Mouse (Mus musculus) embryo, embryonic 11.5 days (tissue): ENCODE data around the gene Tent5c.

Source experiments
- DNase-seq: peaks from one replicate; pipeline ENCODE4 v3.0.0-alpha.2; 2012; ENCODE audit warnings: low read depth, low spot score

The Tent5c gene

DNA sequence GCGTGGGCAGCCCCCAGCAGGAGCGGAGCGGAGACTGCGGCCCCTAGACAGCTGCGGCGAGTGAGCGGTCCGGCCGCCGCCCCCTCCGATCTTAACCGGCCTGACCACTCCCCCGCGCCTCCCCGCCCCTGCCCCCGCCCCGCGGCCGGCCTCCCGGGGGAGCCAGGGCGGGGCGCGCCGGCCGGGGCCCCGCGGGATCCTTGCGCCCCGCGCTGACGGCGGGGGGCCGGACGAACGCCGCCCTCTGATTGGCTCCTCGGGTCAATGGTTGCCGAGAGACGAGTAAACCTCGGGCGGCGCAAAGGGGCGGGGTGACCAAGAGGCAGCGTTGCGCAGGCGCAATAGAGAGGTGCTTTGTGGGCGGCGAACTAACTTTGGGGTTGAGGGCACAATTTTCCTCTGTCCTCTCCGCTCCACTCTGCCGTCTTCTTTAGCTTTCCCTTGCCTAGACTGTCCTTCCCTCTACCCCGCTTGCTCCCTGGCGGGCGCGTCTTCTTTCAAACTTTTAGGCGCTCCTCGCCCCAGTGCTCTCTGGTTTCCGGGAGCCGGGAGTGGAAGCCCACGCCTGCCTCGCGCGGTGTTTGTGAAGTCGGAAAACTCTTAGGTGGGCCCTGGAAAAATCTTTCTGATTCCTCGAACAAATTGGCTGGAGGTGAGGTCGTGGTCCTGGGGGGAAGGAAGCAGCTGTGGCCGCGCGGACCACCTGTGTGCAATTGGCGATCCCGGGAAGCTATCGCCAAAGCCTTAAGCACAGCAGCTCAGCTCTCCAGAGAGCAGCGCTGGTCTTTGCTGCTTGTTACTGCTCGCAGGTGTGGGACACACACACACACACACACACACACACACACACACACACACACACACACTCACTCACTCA lies at the start of gene Tent5c:
Tent5c (minus strand) TSS at position 192 of the 877 bp plus-strand sequence.
- DNase-seq = peak; percentile 92

DNA sequence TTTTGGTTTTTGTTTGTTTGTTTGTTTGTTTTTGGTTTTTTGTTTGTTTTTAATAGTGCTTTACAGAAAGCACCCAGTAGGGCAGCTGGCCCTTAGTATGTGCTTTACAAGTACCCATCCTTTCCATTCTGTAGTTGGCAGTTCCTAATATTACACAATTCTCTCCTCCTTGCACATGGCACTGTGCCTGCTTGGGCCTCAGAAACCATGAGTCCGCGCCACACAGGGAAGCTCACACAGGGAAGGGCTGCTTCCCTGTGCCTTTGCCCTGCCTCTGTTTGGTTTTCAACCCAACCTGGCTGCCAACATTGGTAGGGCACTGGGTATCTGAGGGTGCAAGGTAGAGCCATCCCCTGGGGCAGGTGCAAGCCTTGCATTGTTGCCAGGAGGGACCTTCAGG lies 47.6 kb upstream of the Tent5c start:
- no peak for DNase-seq

DNA sequence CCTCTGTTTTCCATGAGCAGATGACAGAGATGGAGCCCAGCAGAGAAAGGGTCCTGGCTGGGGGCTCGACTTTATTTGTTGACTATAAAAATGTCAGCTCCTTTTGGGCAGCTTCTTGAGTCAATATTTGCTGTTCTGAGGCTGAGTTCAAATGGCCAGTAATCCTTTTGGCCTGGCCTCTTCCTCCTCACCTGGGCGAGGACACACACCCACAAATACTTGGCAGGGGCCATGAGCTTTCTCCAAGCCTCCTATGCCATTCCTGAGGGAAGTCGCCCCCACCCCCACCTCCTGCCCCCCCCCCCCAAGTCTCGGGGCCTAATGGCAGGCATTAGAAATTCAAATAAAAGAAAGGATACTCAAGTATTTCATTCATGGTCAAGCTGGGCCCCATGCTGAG lies 46.8 kb upstream of the Tent5c start:
- DNase-seq = no peak

DNA sequence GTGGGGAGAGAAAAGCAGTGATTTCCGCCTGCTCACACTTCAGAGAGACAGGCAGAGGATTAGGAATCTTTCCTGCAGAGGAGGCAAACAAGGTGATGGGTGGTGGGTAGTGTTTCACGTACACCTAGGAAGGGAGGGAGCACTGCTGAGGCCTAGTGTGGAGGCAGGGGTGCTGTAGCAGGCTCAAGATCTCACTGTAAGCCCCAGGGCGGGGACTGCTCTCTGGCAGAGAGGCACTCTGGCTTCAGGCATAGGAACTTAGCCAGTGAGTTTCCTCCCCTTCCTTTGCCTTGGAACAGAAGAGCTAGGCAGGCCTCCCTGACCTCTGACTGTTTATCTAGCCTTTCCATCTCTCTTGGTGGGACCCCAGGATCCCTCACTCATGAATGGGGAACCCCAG lies 46.2 kb upstream of the Tent5c start:
- DNase-seq = no peak

DNA sequence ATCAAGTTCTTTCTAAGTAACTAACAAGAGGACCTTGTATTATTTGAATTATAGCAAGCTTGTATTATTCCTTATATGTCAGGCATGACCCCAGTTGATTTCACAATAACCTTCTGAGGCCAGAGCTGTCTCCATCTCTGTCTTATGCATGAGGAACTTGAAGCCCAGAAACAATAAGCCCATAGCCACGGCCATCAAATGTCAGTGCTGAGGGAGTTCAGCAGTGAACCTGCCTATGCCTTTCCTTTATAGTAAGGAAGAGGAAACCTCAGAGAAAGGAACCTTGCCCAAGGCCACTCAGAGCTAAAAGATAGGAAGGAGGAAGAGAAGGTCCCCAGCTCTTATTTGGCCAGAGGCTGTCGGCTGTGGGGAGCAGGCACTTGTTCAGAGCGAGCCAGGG lies 45.3 kb upstream of the Tent5c start:
- DNase-seq = no peak

DNA sequence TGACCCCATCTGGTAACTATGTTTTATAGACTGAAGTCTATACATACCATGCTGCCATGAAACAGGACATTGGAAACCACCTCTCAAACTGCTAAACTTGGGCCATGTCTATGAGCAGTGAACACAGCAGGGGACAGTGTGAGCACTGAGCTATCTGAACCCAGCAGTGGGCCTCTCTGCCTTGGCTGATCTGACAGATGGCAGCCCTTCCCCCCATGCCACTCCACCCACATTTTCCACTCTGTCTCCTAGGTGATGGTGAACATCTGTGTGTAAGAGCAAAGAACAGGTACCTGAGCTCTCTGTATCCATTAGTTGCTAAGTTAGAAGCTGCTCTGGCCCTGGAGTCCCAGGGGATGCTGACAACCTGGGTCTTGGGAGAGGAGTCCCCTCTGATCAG lies 44.3 kb upstream of the Tent5c start:
- no peak for DNase-seq

DNA sequence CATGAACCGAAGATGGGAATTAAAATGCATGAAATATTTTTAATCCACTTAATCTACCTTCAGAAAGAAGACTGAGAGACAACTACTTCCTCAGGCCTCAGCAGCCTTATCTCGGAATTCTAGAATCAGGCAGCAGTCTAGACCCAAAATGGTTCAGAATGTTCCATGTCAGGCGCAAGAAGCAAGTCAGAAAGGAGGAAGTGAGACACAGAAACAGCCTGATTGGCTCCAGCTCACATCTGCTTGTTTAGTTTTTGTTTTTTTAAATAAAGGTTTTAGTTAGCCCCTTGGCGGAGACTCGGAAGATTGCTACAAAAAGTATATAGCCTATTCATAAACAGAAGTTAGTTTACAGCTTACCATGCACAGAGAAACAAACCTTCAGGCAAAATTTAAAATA lies 41.8 kb upstream of the Tent5c start:
- no peak for DNase-seq

DNA sequence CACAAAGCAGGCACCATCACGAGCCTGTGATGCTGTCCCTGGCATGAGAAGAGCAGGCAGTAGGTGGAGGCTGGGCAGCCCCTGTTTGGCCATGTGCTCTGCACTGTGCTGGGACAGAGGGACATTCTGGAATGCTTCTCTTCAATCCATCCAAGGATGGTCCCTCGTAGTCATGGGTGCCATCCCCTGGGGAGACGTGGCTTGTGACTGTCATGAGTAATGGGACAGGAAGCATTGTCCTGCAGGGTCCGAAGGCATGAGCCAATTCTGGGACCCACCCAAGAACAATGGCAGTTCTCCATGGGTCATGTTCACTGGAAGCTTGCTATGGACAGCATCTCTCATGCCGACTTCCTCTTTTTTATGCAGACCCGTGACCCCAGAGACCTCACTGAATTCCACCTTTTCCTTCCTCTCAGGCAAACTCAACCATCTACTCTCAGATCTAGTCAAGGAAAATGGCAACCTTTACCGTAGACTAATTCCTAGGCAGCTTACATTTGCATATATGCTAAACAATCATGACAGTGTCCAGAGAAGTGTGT lies 41.2 kb upstream of the Tent5c start:
- no peak for DNase-seq

DNA sequence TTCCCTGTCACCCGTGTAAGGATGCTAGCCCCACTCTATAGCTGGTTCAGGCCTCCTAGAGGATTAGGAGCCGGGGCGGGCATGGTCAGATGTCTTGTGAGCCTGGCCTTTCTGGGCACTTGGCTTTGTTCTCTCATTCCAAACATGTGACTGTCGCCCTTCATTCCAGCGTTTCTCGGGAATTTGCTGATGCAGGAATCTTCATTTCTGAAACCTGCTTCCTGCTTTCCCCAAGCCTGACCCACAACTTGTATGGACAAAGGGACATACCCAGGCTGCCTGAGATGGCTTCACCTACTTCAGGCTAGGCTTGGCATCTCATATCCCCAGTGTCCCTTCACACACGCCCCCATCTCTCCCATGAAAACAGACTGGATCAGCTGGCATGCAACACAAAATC lies 33.5 kb upstream of the Tent5c start:
- no peak for DNase-seq

DNA sequence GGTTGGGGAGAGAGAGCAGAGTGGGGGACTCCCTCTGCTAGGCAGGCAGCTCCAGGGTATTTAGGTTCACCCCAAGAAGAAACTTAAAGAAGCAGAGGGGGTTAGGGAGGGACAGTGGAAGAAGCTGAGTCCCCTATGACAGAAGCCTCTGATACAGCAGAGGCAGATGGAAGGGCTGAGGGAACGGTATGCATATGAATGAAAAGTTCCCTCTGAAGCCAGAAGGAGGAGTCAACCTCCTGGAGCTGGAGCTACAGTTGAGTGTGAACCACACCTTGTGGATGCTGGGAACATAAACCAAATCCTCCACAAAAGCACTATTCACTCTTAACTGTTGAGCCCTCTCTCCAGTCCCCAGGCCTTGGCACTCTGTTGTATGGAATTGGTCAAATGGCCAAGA lies 32.5 kb upstream of the Tent5c start:
- no peak for DNase-seq

DNA sequence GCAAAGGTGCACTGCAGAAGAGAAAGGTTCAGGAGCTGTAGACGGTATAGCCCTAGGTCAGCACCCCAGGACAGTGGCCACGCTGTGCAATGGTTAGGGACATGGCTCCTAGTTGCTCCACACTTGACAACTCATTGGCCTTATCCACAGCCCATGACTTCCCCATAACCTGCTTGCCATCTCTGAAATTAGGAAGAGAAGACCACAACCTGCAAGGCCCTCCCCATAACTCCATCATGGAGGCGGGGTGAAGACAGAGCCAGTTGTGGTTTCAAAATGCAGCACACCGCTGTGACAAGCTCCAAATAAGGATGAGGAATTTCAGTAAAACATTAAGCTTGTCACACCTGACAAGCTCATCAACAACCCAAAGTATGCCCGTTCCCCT lies 26.6 kb upstream of the Tent5c start:
- no peak for DNase-seq

DNA sequence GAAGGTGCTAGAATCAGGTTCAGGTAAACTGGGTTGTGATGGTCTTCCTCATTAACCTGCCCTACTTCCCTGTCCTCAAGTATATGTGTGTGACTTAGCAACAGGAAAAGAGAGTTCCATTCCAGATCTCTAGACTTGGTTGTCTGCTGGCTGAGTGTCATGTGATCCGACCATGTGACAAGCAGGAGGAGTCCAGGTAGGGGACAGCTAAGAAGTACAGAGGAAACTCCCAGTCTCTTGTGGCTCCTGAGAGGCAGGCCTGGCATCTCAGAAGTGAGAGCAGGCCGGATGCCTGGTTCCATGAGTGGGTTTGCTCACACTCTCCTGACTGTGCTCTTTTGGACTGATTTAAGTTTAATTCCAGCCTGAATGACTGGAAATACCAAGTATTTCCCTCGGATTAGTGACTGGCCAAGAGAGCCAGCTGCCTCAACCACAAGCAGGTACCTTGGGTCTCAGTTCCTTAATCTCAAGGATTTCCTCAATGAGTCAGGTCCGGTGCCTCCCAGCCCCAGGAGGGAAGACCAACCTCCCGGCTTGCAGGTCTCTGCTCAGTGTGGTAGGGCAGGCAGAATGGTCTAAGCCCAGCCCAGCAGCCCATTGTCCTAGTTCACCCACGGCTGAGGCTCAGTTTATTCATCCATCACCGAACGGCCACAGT lies 26.1 kb upstream of the Tent5c start:
- DNase-seq = no peak

DNA sequence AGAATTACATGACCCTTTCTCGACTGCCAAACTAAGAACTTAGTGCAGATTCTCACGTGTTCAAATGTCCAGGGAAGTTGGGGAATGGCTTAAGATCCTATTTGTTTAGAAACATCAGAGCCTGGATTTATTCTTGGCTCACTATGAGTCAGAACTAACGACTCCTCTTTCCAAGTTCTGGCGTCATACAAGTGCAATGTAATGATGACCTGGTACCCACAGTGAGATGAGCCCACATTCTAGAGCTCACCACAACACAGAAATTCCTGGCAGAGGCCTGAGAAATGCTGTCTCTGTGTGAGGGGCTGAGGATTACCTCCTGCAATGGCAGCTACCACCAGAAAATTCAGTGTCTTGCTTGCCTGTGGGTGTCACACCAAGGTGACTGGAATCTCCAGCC lies 18.1 kb upstream of the Tent5c start:
- no peak for DNase-seq

DNA sequence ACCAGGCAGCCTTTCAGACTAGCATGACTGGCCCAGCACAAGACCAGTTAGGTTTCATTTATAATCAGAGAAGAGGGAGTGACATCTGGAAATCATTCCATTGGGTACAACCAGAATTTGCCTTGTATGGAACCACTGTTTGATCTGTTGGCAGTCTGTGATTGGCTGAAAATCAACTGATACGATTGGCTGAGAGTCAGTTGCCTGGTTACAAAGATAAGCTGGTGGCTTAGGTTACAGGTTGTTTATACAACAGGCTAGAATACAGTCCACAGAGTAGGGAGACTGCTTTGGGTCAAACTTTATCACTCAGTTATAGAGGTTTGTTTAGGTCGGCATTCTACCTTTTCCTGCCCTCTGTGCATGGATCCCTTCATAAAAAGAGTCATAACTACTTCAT lies 17.6 kb upstream of the Tent5c start:
- DNase-seq = no peak

DNA sequence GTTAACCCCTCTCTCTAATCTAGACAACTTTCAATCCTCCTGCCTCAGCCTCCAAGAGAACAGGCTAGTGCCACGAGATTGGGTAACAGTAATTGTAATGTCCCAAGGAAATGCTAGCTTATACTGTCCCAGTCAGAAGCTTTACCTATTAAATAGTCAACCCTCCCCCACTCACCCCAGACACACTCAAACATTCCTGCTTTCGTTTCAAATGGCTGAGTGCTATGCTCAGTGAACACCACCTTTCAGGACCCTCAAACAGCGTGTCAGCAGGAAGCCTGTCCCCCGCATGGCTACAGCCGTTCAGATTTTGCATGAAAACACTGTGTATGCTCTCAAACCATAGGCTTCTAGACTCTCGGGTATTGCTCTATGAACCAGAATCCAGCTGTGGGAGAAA lies 14.8 kb upstream of the Tent5c start:
- DNase-seq = no peak

DNA sequence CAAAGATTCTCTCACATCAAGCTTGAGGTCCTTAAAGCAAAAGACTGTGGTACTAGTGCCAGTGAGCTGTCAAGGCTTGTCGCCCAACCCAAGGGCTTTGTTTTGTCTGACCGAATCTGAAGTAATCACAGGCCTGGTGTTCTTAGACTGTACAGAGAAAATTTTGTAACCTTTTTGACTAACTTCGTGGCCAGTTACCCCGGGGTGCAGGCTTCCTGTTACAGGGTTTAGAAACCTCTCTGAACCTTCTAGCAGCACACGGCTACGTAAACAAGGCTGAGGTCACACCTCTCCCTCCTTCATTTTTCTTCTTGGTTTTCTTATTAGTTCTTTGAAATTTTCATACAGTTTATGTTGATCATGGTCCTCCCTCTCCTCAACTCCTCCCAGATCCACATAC lies 13.4 kb upstream of the Tent5c start:
- DNase-seq = no peak

DNA sequence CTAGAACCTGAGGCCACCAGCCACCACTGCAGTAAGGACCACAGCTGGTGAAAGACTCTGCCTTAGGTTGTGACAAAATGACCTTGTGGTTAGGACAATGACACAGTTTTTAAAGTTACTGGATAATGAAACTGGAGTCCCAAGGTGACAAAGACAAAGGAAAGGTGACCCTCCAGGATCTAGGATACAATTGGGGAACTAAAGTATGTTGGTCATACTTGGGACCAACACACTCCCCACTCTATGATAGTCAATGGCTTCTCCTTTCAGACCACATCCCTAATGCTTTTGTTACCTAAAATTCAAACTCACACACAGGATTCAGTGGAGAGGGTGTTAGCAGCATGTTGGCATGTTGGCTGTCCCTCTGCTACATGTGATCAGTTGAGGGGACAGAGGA lies 12.8 kb upstream of the Tent5c start:
- DNase-seq = no peak

DNA sequence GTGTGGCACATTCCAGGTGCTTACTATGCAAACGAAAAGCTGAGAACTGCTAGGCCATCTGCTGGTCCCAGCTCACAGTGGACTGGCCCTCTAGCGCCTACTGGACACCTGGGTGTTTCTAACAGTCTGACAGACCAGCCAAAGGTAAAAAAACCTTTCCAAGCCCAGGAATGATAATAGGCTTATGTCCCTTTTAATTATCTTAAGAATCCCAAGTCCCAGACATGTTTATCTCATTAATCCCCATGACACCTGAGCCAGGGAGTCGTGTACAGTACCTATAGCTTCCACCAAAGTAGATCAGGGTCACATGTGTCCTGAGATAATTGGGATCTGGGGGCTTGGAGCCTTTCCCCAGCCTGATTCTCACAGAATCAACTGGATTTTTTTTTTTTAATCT lies 7.0 kb upstream of the Tent5c start:
- no peak for DNase-seq

DNA sequence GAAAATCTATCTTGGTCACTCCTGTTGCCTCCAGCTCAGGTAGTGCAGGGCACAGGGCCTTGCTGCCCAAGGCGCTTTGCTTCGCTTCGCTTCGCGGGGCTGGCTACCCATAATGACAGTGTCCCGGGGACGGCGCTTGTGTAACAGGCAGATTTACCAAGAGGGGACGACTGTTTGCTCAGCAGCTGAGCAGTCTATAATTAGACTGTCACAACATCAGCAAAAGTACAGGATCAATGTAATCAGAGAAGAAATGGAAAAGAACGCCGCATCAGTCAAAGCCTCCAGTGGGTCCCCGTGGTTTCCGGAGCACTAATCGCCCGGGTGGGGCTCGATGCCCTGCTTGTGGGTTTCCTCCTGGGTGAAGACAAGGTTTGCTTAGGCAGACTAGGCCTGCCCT lies 6.3 kb upstream of the Tent5c start:
- no peak for DNase-seq

DNA sequence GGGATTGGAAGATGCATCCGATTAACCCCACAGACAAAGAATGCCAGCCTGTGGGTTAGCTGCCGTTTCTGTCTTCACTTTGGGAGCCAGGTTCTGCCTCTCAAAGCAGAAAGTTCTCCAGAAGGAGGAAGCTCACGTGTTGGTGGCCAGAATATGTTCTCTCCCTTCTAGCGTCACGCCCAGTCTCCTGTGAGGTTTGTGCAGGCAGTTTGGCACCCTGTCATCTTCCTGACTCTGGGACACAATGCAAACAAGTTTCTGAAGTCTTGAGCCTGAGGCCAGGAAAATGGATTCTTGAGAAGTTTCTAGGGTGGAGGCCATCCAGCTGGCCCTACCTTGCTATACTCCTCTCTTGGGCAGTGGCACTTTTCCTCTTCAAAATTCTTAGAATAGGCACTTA lies 5.8 kb upstream of the Tent5c start:
- no peak for DNase-seq

DNA sequence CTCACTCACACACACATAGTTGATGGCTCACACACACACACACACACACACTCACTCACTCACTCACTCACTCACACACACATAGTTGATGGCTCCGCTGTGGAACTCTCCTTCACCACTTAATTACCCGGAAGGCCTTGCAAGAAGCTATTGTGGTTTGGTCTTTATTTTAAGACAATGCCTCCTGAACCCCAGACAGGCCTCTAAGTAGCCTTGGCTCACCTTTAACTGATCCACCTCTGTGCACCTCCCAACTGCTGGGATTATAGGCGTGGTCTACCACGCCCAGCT lies 831 bp upstream of the Tent5c start:
- no peak for DNase-seq

DNA sequence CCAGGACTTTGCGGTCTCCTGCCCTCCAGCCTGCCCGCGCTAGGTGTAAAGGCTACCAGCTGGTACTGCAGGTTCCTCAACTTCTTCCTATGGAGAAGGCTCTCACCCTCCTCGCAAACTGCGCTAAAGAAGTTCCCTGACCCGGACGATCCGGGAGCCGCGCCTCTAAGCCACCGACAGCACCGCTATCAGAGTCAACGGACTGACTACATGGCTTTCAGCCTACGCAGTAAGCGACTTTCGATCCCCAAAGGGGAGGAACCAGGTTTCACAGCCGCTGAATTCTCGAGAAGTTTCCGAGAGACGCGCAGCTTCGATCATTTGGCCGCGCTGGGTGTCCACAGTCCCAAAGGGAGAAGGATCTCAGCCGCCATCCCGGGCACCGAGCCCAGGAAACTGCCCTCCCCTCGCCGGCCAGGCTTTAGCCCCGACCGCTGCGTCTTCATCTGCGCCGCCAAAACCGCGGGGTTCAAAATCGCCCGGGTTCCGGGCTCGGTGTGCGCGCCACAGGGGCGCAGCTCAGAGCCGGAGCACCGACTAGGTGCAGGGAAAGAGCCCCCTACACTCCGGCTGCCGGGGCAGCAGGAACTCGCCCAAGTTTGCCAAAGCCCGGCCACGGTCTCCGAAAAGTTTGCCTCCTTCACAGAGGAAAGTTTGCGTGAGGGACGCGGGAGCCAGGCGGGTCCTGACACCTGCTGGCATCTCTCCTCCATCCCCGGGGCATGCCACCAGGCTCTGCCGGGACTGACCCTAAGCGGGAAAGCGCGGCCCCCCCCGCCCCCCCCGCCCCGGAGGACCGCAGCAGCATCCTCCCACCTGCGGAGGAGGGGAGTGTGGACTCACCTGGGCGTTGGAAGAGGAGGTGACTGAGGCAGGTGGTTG lies 632 bp downstream of the Tent5c start:
- DNase-seq = no peak
